Mouse (Mus musculus) hindbrain, embryonic 15.5 days (tissue): ENCODE measurements around the gene Psmb3. TPM values are rescaled to one million over a fixed set of nuclear protein-coding genes. Genes with fewer than 3 reads are reported as not detected.

ENCODE experiments used
- ATAC-seq: fragments of 200-750 bp; cut with Nextera tagmentation; 2 replicates; pipeline ENCODE4 v1.8.0; 2017; ENCODE audit warnings: low read depth, moderate number of reproducible peaks, moderate TSS enrichment; ENCODE audit not compliant: low FRiP score
- H3K27ac ChIP-seq: fragments of 300-500 bp; sonication (generic); replicated peaks from 2 replicates; pipeline ENCODE4 v1.5.1; 2015; ENCODE audit warnings: mild to moderate bottlenecking, inconsistent platforms
- H3K27me3 ChIP-seq: fragments of 300-500 bp; sonication (generic); 2 replicates; pipeline ENCODE4 v1.6.1; 2015; ENCODE audit warnings: control low read depth, inconsistent platforms
- H3K36me3 ChIP-seq: fragments of 300-500 bp; sonication (generic); 2 replicates; pipeline ENCODE4 v1.6.1; 2015; ENCODE audit warnings: control low read depth, inconsistent platforms
- H3K4me1 ChIP-seq: fragments of 300-500 bp; sonication (generic); replicated peaks from 2 replicates; pipeline ENCODE4 v1.6.1; 2015; ENCODE audit warnings: control low read depth, inconsistent platforms
- H3K4me2 ChIP-seq: fragments of 300-500 bp; sonication (generic); 2 replicates; pipeline ENCODE4 v1.6.1; 2015; ENCODE audit warnings: moderate library complexity, mild to moderate bottlenecking, inconsistent platforms
- H3K4me3 ChIP-seq: fragments of 300-500 bp; sonication (generic); 2 replicates; pipeline ENCODE4 v1.5.1; 2015; ENCODE audit warnings: mild to moderate bottlenecking, inconsistent platforms
- H3K9ac ChIP-seq: fragments of 300-500 bp; sonication (generic); 2 replicates; pipeline ENCODE4 v1.6.1; 2015; ENCODE audit warnings: inconsistent platforms
- H3K9me3 ChIP-seq: fragments of 300-500 bp; sonication (generic); 2 replicates; pipeline ENCODE4 v1.6.1; 2016; ENCODE audit warnings: control low read depth, inconsistent platforms
- WGBS: fragments of 180-500 bp; shearing (Covaris S2); methylation state at CpG from one replicate; pipeline ENCODE4 v1.1.7; 2015; 5-methylcytosine and 5-hydroxymethylcytosine counted together
- microRNA-seq: library from miRNA; unstranded; fragments of <30 nt; microRNA quantifications from one replicate; pipeline ENCODE4, GENCODE M21; 2016
- polyA plus RNA-seq: library from polyadenylated mRNA; unstranded; fragments of >200 nt; fragmentation: Nextera tagmentation; extraction: Ambion mirVana; gene quantifications from 2 replicates; pipeline ENCODE4 v1.2.1, GENCODE M21; 2015

The Psmb3 gene
- polyA plus RNA-seq, 1 experiment from 2014 or later, result 416 TPM

- no peak for ATAC-seq
- Histone ChIP-seq H3K9ac (no peak overlapping the region), H3K36me3 (peaks cover 60% of the 10 kb centered on the region), H3K27me3 (no peaks in the 10 kb centered on the region), H3K4me1 (peaks cover 12% of the 10 kb centered on the region), H3K4me3 (no peak overlapping the region), H3K4me2 (no peak overlapping the region), H3K27ac (no peak overlapping the region), H3K9me3 (no peaks in the 10 kb centered on the region)
- 95% methylated on average over 8 of the region's 8 CpGs for WGBS
Observed at GRCm38 (mm10) chr11:97747773-97748172, 44.6 kb downstream of the Psmb3 start.

- Histone ChIP-seq H3K9ac (no peak overlapping the region), H3K27me3 (no peaks in the 10 kb centered on the region), H3K36me3 (peaks cover 68% of the 10 kb centered on the region), H3K4me1 (peaks cover 5% of the 10 kb centered on the region; the same call in 1 of the 2 replicates), H3K4me2 (no peak overlapping the region), H3K27ac (no peak overlapping the region), H3K9me3 (no peaks in the 10 kb centered on the region), H3K4me3 (no peak overlapping the region)
- no peak for ATAC-seq
- 89% methylated on average over 5 of the region's 5 CpGs for WGBS
Observed at GRCm38 (mm10) chr11:97748496-97748895, 45.3 kb downstream of the Psmb3 start.

GRCm38 (mm10) chr11:97753277-97753676 lies 50.1 kb downstream of the Psmb3 start:
- no peak overlapping the region for H3K9ac ChIP-seq
- no peak overlapping the region for H3K4me2 ChIP-seq
- H3K27me3 ChIP-seq, result no peaks in the 10 kb centered on the region
- WGBS, result 96% methylated on average over 8 of the region's 8 CpGs
- no peaks in the 10 kb centered on the region for H3K4me1 ChIP-seq
- H3K27ac ChIP-seq, result no peak overlapping the region
- peaks cover 82% of the 10 kb centered on the region for H3K36me3 ChIP-seq
- no peaks in the 10 kb centered on the region for H3K9me3 ChIP-seq
- no peak overlapping the region for H3K4me3 ChIP-seq
- ATAC-seq, result no peak

GRCm38 (mm10) chr11:97758125-97758524 lies 54.9 kb downstream of the Psmb3 start:
- H3K4me3 ChIP-seq, result no peak overlapping the region
- no peaks in the 10 kb centered on the region for H3K9me3 ChIP-seq
- H3K27ac ChIP-seq, result no peak overlapping the region
- H3K27me3 ChIP-seq, result no peaks in the 10 kb centered on the region
- ATAC-seq, result no peak
- H3K9ac ChIP-seq, result no peak overlapping the region
- peaks cover 77% of the 10 kb centered on the region for H3K36me3 ChIP-seq
- no peak overlapping the region for H3K4me2 ChIP-seq
- 94% methylated on average over 1 of the region's 1 CpGs for WGBS
- no peaks in the 10 kb centered on the region for H3K4me1 ChIP-seq

- Histone ChIP-seq H3K4me1 (peaks cover under 1% of the 10 kb centered on the region), H3K9ac (no peak overlapping the region), H3K4me3 (no peak overlapping the region), H3K36me3 (peaks cover 70% of the 10 kb centered on the region), H3K9me3 (no peaks in the 10 kb centered on the region), H3K27ac (no peak overlapping the region), H3K4me2 (no peak overlapping the region), H3K27me3 (no peaks in the 10 kb centered on the region)
- 85% methylated on average over 6 of the region's 6 CpGs for WGBS
- ATAC-seq, result no peak
Observed at GRCm38 (mm10) chr11:97758942-97759341, 55.7 kb downstream of the Psmb3 start.

GRCm38 (mm10) chr11:97761638-97762037 lies 58.4 kb downstream of the Psmb3 start:
- H3K27me3 ChIP-seq, result no peaks in the 10 kb centered on the region
- H3K9me3 ChIP-seq, result no peaks in the 10 kb centered on the region
- H3K9ac ChIP-seq, result no peak overlapping the region
- H3K36me3 ChIP-seq, result peaks cover 51% of the 10 kb centered on the region
- H3K27ac ChIP-seq, result no peak overlapping the region
- H3K4me3 ChIP-seq, result no peak overlapping the region
- peaks cover 21% of the 10 kb centered on the region for H3K4me1 ChIP-seq
- no peak overlapping the region for H3K4me2 ChIP-seq
- ATAC-seq, result no peak

Small RNAs within 50 kb of the gene (microRNA-seq; reads per million reads assigned to microRNA genes)
- gene Gm24158, result not detected
- gene Mir6927, result not detected
- not detected for gene Mir8102

Other genes starting within 250 kb of the Psmb3 start
- 1.2 and 1.3 TPM in 2 replicates for gene 4933428G20Rik, start 203.1 kb upstream of the Psmb3 start, polyA plus RNA-seq
- 11.9 TPM in 2 replicates for gene Srcin1, start 127.2 kb upstream of the Psmb3 start, polyA plus RNA-seq
- gene Epop, start 73.7 kb upstream of the Psmb3 start, polyA plus RNA-seq, result 2.6 and 3.0 TPM in 2 replicates
- 3.4 and 3.5 TPM in 2 replicates for gene Mllt6, start 40.0 kb upstream of the Psmb3 start, polyA plus RNA-seq
- gene Cisd3, start 17.6 kb upstream of the Psmb3 start, polyA plus RNA-seq, result 33.2 and 37.0 TPM in 2 replicates
- 18.9 and 19.5 TPM in 2 replicates for gene Pcgf2, start 2.9 kb upstream of the Psmb3 start, polyA plus RNA-seq
- gene Pip4k2b, start 41.3 kb downstream of the Psmb3 start, polyA plus RNA-seq, result 4.0 and 4.2 TPM in 2 replicates
- gene Cwc25, start 63.2 kb downstream of the Psmb3 start, polyA plus RNA-seq, result 14.9 and 16.2 TPM in 2 replicates
- 0.26 and 0.28 TPM in 2 replicates for gene 1700001P01Rik, start 72.5 kb downstream of the Psmb3 start, polyA plus RNA-seq
- 296 and 312 TPM in 2 replicates for gene Rpl23, start 79.0 kb downstream of the Psmb3 start, polyA plus RNA-seq
- gene Lasp1, start 95.6 kb downstream of the Psmb3 start, polyA plus RNA-seq, result 152 and 173 TPM in 2 replicates
- gene B230217C12Rik, start 137.4 kb downstream of the Psmb3 start, polyA plus RNA-seq, result 32.4 and 38.8 TPM in 2 replicates
- gene Fbxo47, start 180.8 kb downstream of the Psmb3 start, polyA plus RNA-seq, result 0.60 and 0.69 TPM in 2 replicates